Mouse (Mus musculus) MEL (cell line): ENCODE measurements at regions not wholly inside any gene's neighbourhood (a gene's known extent, or its start where the extent isn't known, plus 50 kb on each side); places are given as distances from the start of the nearest gene placed in this dataset.

ENCODE experiments used
- DNase-seq: peaks from one replicate; pipeline ENCODE4 v3.0.0; 2011; ENCODE audit warnings: low read depth, low spot score
- H3K27ac ChIP-seq: 2 replicates; pipeline ENCODE4 v1.5.1; 2012; ENCODE audit warnings: low read depth, mild to moderate bottlenecking, control low read depth, low read length, moderate library complexity; ENCODE audit not compliant: control insufficient read depth
- H3K27me3 ChIP-seq, 2 experiments: fragments of 150-350 bp in 1 of 2; sonication (generic) in 1 of 2; 2 replicates each; pipeline ENCODE4 v1.6.1; 2012; ENCODE audit warnings: low read length in 2 of 2, mild to moderate bottlenecking in 2 of 2, improper control_type of control experiment in 1 of 2, moderate library complexity in 1 of 2; ENCODE audit not compliant: insufficient read depth in 2 of 2, control insufficient read depth in 1 of 2
- H3K36me3 ChIP-seq, 2 experiments: 2 replicates each; pipeline ENCODE4 v1.6.1; 2012 to 2014; ENCODE audit warnings: low read length in 2 of 2, improper control_type of control experiment in 1 of 2, inconsistent platforms in 1 of 2, mild to moderate bottlenecking in 1 of 2; ENCODE audit not compliant: insufficient read depth in 2 of 2, control insufficient read depth in 1 of 2
- H3K4me1 ChIP-seq, 2 experiments: fragments of 150-350 bp in 1 of 2; sonication (generic) in 1 of 2; 2 replicates each; pipeline ENCODE4 v1.6.1; 2012; ENCODE audit warnings: low read length in 2 of 2, improper control_type of control experiment in 1 of 2, mild to moderate bottlenecking in 1 of 2; ENCODE audit not compliant: insufficient read depth in 2 of 2, control insufficient read depth in 1 of 2
- H3K4me3 ChIP-seq, 2 experiments: fragments of 150-350 bp in 1 of 2; sonication (generic) in 1 of 2; 2 replicates each; pipeline ENCODE4 v1.5.1; 2012; ENCODE audit warnings: low read depth in 2 of 2, low read length in 2 of 2, mild to moderate bottlenecking in 2 of 2, moderate library complexity in 2 of 2, control low read depth in 1 of 2, improper control_type of control experiment in 1 of 2; ENCODE audit not compliant: control insufficient read depth in 1 of 2, insufficient read depth in 1 of 2
- H3K79me2 ChIP-seq: 2 replicates; pipeline ENCODE4 v1.6.1; 2012; ENCODE audit warnings: mild to moderate bottlenecking, low read length, moderate library complexity; ENCODE audit not compliant: control insufficient read depth, poor library complexity, insufficient read depth
- H3K9ac ChIP-seq: 2 replicates; pipeline ENCODE4 v1.6.1; 2012; ENCODE audit warnings: low read depth, mild to moderate bottlenecking, control low read depth, low read length, moderate library complexity; ENCODE audit not compliant: control insufficient read depth, poor library complexity, severe bottlenecking
- H3K9me3 ChIP-seq: fragments of 150-350 bp; sonication (generic); replicated peaks from 2 replicates; pipeline ENCODE4 v1.6.1; 2012; ENCODE audit warnings: mild to moderate bottlenecking, low read length, improper control_type of control experiment, moderate library complexity; ENCODE audit not compliant: insufficient read depth
- CHD2 ChIP-seq: IDR thresholded peaks from 2 replicates; pipeline ENCODE4 v1.6.1; 2011; ENCODE audit warnings: low read length, improper control_type of control experiment
- HCFC1 ChIP-seq: IDR thresholded peaks from 2 replicates; pipeline ENCODE4 v1.6.1; 2012; ENCODE audit warnings: low read depth, mild to moderate bottlenecking, inconsistent platforms, low read length, improper control_type of control experiment, moderate library complexity
- JUND ChIP-seq: IDR thresholded peaks from 2 replicates; pipeline ENCODE4 v1.6.1; 2011; ENCODE audit warnings: low read depth, mild to moderate bottlenecking, improper control_type of control experiment, low read length
- KAT2A ChIP-seq: conservative IDR thresholded peaks from 2 replicates; pipeline ENCODE4 v1.6.1; 2012; ENCODE audit warnings: low read depth, low read length, improper control_type of control experiment, inconsistent platforms
- MYB ChIP-seq: IDR thresholded peaks from 2 replicates; pipeline ENCODE4 v1.6.1; 2011; ENCODE audit warnings: mild to moderate bottlenecking, low read depth, low read length, improper control_type of control experiment
- MYC ChIP-seq: IDR thresholded peaks from 2 replicates; pipeline ENCODE4 v1.6.1; 2011; ENCODE audit warnings: low read depth, mild to moderate bottlenecking, low read length, improper control_type of control experiment, moderate library complexity
- NRF1 ChIP-seq: IDR thresholded peaks from 2 replicates; pipeline ENCODE4 v1.6.1; 2014; ENCODE audit warnings: low read depth, mild to moderate bottlenecking, inconsistent platforms, low read length, improper control_type of control experiment, moderate library complexity; ENCODE audit not compliant: poor library complexity, insufficient read depth, severe bottlenecking
- POLR2A ChIP-seq, 2 experiments: IDR thresholded peaks; 2 replicates each; pipeline ENCODE4 v1.6.1; 2011 to 2012; ENCODE audit warnings: low read length in 2 of 2, mild to moderate bottlenecking in 2 of 2, control low read depth in 1 of 2, improper control_type of control experiment in 1 of 2, low read depth in 1 of 2, moderate library complexity in 1 of 2; ENCODE audit not compliant: control insufficient read depth in 1 of 2, insufficient read depth in 1 of 2, poor library complexity in 1 of 2
- POLR2AphosphoS5 ChIP-seq: IDR thresholded peaks from 2 replicates; pipeline ENCODE4 v1.6.1; 2012; ENCODE audit warnings: low read depth, borderline replicate concordance, mild to moderate bottlenecking, inconsistent platforms, low read length, moderate library complexity, mixed read lengths
- RCOR1 ChIP-seq: IDR thresholded peaks from 2 replicates; pipeline ENCODE4 v1.6.1; 2012; ENCODE audit warnings: low read depth, mild to moderate bottlenecking, inconsistent platforms, low read length, improper control_type of control experiment
- SIN3A ChIP-seq: IDR thresholded peaks from 2 replicates; pipeline ENCODE4 v1.6.1; 2012; ENCODE audit warnings: low read length, improper control_type of control experiment, inconsistent platforms
- SMC3 ChIP-seq: IDR thresholded peaks from 2 replicates; pipeline ENCODE4 v1.6.1; 2011; ENCODE audit warnings: low read depth, low read length, improper control_type of control experiment
- TBP ChIP-seq: IDR thresholded peaks from 2 replicates; pipeline ENCODE4 v1.8.0; 2011; ENCODE audit warnings: low read depth, low read length, improper control_type of control experiment
- UBTF ChIP-seq: IDR thresholded peaks from 2 replicates; pipeline ENCODE4 v1.6.1; 2012; ENCODE audit warnings: low read depth, mild to moderate bottlenecking, inconsistent platforms, low read length, improper control_type of control experiment, moderate library complexity, borderline replicate concordance; ENCODE audit not compliant: insufficient read depth
- USF1 ChIP-seq: IDR thresholded peaks from 2 replicates; pipeline ENCODE4 v1.6.1; 2014; ENCODE audit warnings: low read depth, mild to moderate bottlenecking, inconsistent platforms, low read length, improper control_type of control experiment, moderate library complexity
- ZC3H11A ChIP-seq: IDR thresholded peaks from 2 replicates; pipeline ENCODE4 v1.6.1; 2012; ENCODE audit warnings: low read depth, mild to moderate bottlenecking, inconsistent platforms, low read length, improper control_type of control experiment
- ZNF384 ChIP-seq: IDR thresholded peaks from 2 replicates; pipeline ENCODE4 v1.6.1; 2012; ENCODE audit warnings: low read depth, mild to moderate bottlenecking, inconsistent platforms, low read length, improper control_type of control experiment

DNA sequence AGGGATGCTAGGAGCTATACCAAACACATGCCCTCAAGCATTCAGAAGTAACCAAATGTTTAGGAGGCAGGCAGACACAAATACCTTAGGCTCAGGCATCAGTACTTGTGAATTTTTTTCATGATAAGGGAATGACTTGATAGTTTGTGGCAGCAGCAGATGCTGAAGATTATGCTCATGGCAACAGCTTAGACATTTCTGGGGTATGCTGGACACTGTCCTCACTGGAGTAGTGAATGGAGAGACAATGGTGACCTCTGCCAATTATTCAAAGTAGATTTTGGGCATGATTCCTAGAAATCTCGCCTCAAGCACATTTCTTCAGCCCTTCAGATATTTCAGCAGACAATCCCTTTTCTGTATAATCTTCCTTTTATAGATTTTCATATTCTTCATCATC, 628.4 kb upstream of the Lrfn5 start:
- peaks cover 0 to 7% of the 10 kb centered on the region in 2 experiments; a peak in 2 of 4 replicates for H3K36me3 ChIP-seq
- no peak overlapping the region for H3K27ac ChIP-seq
- H3K4me1 ChIP-seq = peaks cover 3 to 7% of the 10 kb centered on the region in 2 experiments; a peak in 3 of 4 replicates
- H3K4me3 ChIP-seq = no peak overlapping the region
- H3K79me2 ChIP-seq = no peaks in the 10 kb centered on the region
- no peaks in the 10 kb centered on the region for H3K27me3 ChIP-seq
- TF ChIP-seq TBP = no peak
- TF ChIP-seq KAT2A = no peak
- TF ChIP-seq POLR2A (IDR thresholded peaks at IDR 0.05; ENCODE audit: control insufficient read depth in 1 of 2, insufficient read depth in 1 of 2, low read depth in 1 of 2, low read length in 2 of 2, poor library complexity in 1 of 2) = no peak
- TF ChIP-seq MYB = no peak
- TF ChIP-seq CHD2 = no peak
- no peak for TF ChIP-seq RCOR1
- TF ChIP-seq ZC3H11A = no peak
- TF ChIP-seq ZNF384 = no peak
- TF ChIP-seq USF1 = no peak
- no peak for TF ChIP-seq HCFC1
- TF ChIP-seq UBTF = no peak
- no peak for TF ChIP-seq NRF1
- no peak for TF ChIP-seq MYC
- no peak for TF ChIP-seq JUND
- no peak for TF ChIP-seq SIN3A
- DNase-seq = no peak
- no peak overlapping the region for H3K9ac ChIP-seq
- H3K9me3 ChIP-seq = no peaks in the 10 kb centered on the region

DNA sequence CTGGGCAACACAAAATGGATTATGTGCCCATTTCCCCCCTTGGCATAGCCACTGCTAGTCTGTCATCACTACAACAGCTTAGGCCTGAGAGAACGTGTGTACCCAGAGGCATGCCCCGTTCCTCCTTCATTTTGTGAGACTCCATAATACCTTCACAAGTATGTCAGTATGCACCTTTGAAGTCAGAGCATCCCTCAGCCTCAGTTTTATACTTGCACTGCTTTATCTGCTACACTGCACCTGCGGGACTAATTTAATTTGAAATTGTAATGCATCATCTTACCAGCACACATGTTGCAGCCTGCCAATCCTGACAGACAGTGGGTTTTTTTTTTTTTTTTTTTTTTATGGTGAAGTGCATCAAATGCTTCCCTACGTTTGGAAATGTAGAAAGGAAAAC, 590.9 kb upstream of the Lrfn5 start:
- H3K4me1 ChIP-seq = no peaks in the 10 kb centered on the region
- TF ChIP-seq POLR2AphosphoS5 = no peak
- TF ChIP-seq ZC3H11A = no peak
- TF ChIP-seq UBTF = no peak
- TF ChIP-seq SMC3 = no peak
- TF ChIP-seq POLR2A (IDR thresholded peaks at IDR 0.05; ENCODE audit: control insufficient read depth in 1 of 2, insufficient read depth in 1 of 2, low read depth in 1 of 2, low read length in 2 of 2, poor library complexity in 1 of 2) = no peak
- TF ChIP-seq ZNF384 = peak; percentile 36; the same call in 1 of the 2 replicates
- no peak for TF ChIP-seq MYC
- DNase-seq = no peak
- H3K27ac ChIP-seq = no peak overlapping the region
- no peaks in the 10 kb centered on the region for H3K9me3 ChIP-seq
- no peaks in the 10 kb centered on the region for H3K79me2 ChIP-seq
- no peak overlapping the region for H3K4me3 ChIP-seq
- no peak overlapping the region for H3K9ac ChIP-seq
- no peaks in the 10 kb centered on the region for H3K36me3 ChIP-seq
- no peaks in the 10 kb centered on the region for H3K27me3 ChIP-seq
